Mouse (Mus musculus) gastrocnemius, adult 2 months (tissue): ENCODE results near the gene Ms4a8a. TPM values are rescaled to one million over a fixed set of nuclear protein-coding genes. Genes with fewer than 3 reads are reported as not detected.
"Not testable (repeated sequence)": the region's sequence is repeated elsewhere in the genome, so short reads cannot be mapped to it uniquely, and the experiment has no call there.

Experiments
- DNase-seq: peaks from one replicate; pipeline ENCODE4 v3.0.0; 2022
- H3K27ac ChIP-seq: fragments of 200-600 bp; 2 replicates; pipeline ENCODE4 v1.8.1; 2022; ENCODE audit warnings: mild to moderate bottlenecking
- H3K4me3 ChIP-seq: fragments of 200-600 bp; 2 replicates; pipeline ENCODE4 v1.8.1; 2022; ENCODE audit warnings: mild to moderate bottlenecking, moderate library complexity
- CTCF ChIP-seq: fragments of 200-600 bp; IDR thresholded peaks from 2 replicates; pipeline ENCODE4 v1.8.1; 2022; ENCODE audit warnings: antibody characterized with exemption, mild to moderate bottlenecking, moderate library complexity
- intact Hi-C: fragments of 180-260 bp; cut with DNase I; formaldehyde crosslinking; loops from one replicate; pipeline ENCODE4 v1.15.1; 2025
- long read RNA-seq, 2 experiments: library from polyadenylated mRNA; stranded (forward); transcript quantifications; one replicate each; pipeline ENCODE4 v2.0.0; 2021
- total RNA-seq, 2 experiments: library from RNA; stranded (reverse); gene quantifications; 2 replicates each; pipeline ENCODE4 v1.2.3; 2021

Gene Ms4a8a
- 1 to 10 TPM in 1 of 2 experiments, under 1 TPM in 1; 0.66 to 1.3 TPM for total RNA-seq
- long read RNA-seq, experiment 1, result 0 reads
- long read RNA-seq, experiment 2, result 0 reads

DNA sequence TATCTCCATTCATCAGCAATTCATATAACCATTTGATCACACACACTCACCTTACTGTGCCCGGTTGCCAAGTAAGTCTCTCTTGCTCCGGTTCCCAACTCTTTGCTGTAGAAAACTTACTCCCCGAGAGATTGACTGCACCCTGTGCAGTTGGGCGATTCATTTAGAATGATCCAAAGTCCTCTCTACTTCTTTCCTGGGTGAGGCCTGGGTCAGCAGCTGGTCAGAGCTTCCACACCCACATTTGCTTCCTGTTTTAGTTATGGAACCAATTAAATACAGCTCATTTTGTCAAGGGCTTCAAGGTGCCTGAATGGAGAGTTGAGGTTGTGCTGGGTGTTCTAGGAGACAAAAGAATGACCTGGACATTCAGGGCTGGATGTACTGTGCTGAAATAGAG is at the start of gene Ms4a8a:
Gene Ms4a8a (minus strand): TSS at position 169 of the 400 bp plus-strand sequence.
- DNase-seq, result no peak
- H3K27ac ChIP-seq, result no peak within 1 kb of the TSS
- peak within 1 kb of the TSS; percentile 18 for H3K4me3 ChIP-seq
- intact Hi-C loops, result no loop called here
- TF ChIP-seq CTCF, result no peak

DNA sequence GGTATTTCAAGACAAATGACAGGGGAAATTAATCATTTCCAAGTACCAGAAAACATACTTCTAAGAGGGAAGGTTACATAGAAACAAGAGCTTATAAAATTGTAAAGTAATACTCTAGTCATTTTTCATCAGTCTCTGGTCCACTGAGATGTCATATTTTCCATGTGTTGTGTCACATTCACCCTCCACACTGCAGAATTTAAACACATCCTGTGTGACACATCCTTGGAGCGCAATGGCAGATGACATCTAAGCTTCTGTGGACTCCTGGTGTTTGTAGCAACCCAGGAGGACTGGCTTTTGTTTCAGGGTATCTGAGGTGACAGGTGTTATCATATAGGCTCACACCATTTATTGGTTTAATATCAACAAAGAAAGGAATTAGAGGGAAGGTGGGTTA is 48.8 kb upstream of the Ms4a8a start:
- no peak overlapping the region for H3K27ac ChIP-seq
- intact Hi-C loops, result no loop called here

DNA sequence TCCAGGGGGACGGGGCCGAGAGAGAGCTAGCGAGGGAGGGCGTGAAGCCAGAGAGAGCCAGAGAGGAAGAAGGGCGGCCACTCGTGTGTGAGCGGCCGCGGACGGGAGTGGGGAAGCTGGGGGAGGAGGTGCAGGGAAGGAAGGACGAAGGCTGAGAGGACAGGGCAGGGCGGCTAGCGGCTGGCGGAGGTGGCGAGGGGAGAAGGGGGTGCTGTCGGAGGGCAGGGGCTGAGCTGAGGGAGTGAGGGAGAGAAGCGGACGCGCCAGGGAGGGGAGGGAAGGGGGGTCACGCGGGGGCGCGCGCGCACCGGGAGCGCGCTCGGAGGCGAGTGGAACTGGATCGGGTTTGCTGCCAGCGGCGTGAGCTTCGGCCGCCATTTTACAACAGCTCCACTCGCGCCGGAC is 40.1 kb upstream of the Ms4a8a start:
- peak overlapping the region; percentile 38 for H3K27ac ChIP-seq
- peak; percentile 45 for DNase-seq
- intact Hi-C loops, result not testable (repeated sequence)
- peak overlapping the region; percentile 62 for H3K4me3 ChIP-seq

More for the DNA sequence above, 48.8 kb upstream of the Ms4a8a start:
- TF ChIP-seq CTCF, result no peak
- no peak for DNase-seq
- no peak overlapping the region for H3K4me3 ChIP-seq

DNA sequence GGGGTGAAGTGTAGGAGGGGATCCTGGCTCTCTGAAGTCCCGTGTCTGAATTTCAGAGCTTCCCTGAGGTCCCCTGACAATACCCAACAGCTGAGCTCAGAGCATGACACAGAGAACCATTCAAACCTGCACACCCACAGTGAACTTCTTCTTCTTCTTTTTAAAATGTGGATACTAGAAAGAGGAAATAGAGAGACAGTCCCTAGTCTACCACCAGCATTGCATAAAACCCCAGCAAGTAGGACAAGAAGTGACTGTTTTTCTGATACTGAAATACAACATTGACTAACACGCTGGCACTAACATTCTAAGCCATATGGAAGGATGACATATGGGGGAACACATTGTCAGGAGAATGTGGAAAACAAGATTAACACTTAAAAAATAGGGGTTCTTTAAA is 38.4 kb upstream of the Ms4a8a start:
- intact Hi-C loops, result no loop called here
- no peak for TF ChIP-seq CTCF
- DNase-seq, result no peak
- Histone ChIP-seq H3K4me3 (no peak overlapping the region), H3K27ac (no peak overlapping the region)

DNA sequence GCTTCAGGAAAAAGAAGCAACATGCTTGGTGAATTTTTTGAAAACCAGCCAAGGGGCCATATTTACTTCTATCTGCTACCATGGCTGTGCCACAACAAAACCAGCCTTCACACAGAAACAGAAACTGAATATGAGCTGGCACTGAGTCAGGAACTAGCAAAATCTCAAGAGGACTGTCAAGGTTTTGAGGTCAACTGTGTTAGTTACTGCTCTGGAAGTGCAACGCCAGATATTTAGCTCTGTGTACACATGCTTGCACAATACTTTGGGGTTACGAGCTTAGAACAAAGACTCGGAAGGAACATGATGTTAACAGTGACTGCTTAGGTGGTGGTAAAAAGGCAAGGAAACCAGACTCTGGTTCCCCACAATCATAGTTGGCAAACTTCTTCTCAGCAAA is 26.8 kb upstream of the Ms4a8a start:
- DNase-seq, result peak; percentile 26

DNA sequence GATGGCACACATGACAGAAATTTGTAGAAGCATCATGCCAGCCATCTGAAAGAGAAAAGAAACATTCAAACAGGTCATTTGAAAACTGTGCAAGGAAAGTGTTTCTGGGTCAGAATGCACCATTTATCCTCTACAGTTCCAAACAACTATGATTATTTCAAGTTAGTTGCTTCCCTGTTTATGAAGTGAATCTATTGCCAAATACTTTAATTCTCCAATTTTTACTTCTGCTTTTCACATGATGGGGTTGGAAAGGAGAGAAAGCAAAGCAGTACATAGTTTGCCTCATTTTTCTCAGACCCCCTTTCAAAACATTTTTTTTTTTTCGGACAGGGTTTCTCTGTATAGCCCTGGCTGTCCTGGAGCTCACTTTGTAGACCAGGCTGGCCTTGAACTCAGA is 21.0 kb upstream of the Ms4a8a start:
- DNase-seq, result no peak
- no peak overlapping the region for H3K27ac ChIP-seq
- intact Hi-C loops, result loop anchor here (5.0 kb wide), 1 partner anchor 40 kb away; no protein-coding TSS in a partner anchor
- no peak overlapping the region for H3K4me3 ChIP-seq
- no peak for TF ChIP-seq CTCF

More for the DNA sequence above, 26.8 kb upstream of the Ms4a8a start:
- intact Hi-C loops, result no loop called here
- TF ChIP-seq CTCF, result no peak
- no peak overlapping the region for H3K4me3 ChIP-seq
- H3K27ac ChIP-seq, result peak overlapping the region; percentile 53

DNA sequence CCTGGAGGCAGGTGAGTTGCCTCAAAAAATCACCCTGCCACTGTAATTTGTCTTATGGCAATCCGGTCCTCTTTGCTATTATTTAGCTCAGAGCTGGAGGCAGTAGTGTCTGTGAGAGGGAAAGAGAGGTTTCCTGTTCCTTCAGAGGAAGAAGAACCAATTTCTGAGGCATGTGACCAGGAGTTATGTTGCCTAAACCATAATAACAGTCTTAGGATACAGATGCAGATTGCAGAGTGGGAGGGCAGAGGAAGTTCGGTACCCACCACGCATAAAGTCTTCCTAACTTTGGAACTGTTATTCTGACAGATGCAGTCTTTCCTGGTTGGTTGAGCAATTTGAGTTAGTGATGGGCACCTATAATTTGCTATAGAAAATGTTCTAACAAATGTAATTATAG is 17.5 kb upstream of the Ms4a8a start:
- TF ChIP-seq CTCF, result no peak
- no peak for DNase-seq
- intact Hi-C loops, result no loop called here
- no peak overlapping the region for H3K4me3 ChIP-seq
- H3K27ac ChIP-seq, result no peak overlapping the region

DNA sequence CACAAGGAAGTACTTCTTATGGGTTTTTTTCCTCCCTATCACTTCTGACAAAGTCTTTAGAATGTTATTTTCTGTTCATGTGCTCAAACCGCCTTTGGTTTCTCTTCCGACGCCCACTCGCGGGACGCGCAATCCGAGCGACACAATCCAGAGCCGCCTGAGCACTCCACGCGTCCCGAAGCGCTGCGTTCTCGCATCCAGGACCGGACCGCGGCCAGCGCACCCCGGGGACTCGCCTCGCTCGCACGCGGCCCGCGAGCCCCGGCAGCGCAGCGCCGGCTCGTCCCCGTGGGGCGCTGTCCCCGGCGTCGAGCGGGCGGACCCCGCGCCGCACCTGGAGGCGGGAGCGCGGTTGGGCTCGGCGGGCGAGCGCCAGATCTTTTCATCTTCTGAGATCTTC is 11.2 kb upstream of the Ms4a8a start:
- H3K27ac ChIP-seq, DNase-seq, intact Hi-C loops: not testable (repeated sequence)
- peak overlapping the region; percentile 52 for H3K4me3 ChIP-seq

DNA sequence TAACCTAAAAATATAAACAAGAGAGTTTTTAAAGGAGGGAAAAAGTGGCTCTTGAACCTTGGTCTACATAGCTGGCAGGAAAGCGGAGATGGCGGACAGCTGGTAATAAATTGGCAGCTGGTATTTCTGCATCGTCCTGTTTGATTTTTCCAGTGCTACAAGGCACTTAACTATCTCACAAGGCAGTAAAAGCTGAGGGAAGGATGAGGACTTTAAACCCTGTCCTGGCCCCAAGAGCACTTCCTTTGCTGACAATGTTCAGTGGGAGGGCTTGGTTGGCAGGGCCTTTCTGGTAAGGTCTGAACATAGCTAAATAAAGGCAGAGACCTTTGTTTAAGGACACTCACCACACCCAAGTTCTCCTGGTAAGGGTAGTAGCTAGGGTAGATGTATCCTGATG is 10.5 kb downstream of the Ms4a8a start:
- H3K27ac ChIP-seq, result no peak overlapping the region
- no peak for DNase-seq
- intact Hi-C loops, result no loop called here
- no peak for TF ChIP-seq CTCF
- H3K4me3 ChIP-seq, result no peak overlapping the region

DNA sequence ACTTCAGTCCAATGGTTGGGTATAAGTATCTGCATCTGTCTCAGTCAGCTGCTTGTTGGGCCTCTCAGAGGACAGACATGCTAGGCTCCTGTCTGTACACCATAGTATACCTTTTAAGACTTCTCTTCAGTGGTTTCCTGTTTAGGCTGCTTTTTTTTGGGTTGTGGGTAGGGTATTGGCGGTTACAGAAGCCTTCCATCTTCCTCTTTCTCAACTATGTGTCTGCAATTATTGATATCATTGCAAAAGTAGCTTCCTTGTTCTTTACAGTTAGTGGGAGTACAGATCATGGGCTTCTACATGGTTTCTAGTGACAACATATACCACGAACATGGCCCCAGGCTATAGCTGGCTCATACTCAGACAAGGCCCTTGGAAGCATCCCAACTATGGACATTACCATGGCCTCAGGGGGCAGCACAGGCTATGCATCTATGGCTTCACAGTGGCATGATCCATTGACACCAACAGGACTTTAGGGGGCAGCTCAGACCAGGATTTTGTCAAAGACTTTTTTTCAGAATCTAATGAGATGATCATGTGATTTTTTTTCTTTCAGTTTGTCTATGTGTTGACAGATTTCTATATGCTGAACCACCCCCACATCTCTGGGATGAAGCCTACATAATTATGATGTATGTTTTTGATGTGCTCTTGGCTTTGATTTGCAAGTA is 15.6 kb downstream of the Ms4a8a start:
- intact Hi-C loops, result no loop called here
- no peak for DNase-seq

DNA sequence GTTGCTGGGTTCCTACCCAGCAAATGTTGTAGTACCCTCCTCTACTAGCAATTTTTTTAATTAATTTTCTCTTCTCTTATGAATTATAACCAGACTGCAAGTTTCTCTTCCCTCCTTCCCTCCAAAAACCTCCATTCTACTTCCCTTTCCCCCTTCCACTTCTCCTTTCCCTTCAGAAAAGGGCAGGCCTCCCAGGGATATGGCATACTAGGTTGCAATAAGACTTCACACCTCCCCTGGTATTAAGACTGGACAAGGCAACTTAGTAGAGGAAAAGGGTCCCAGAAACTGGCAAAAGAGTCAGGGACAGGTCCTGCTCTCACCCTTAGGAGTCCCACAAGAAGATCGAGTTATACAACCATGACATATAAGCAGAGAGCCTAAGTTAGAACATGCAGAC is 20.0 kb downstream of the Ms4a8a start:
- no peak for DNase-seq
- Histone ChIP-seq H3K4me3 (no peak overlapping the region), H3K27ac (no peak overlapping the region)
- TF ChIP-seq CTCF, result no peak
- intact Hi-C loops, result loop anchor here (5.0 kb wide), 1 partner anchor 41 kb away; no protein-coding TSS in a partner anchor

More for the DNA sequence above, 15.6 kb downstream of the Ms4a8a start:
- H3K4me3 ChIP-seq, result no peak overlapping the region
- no peak overlapping the region for H3K27ac ChIP-seq
- TF ChIP-seq CTCF, result no peak

DNA sequence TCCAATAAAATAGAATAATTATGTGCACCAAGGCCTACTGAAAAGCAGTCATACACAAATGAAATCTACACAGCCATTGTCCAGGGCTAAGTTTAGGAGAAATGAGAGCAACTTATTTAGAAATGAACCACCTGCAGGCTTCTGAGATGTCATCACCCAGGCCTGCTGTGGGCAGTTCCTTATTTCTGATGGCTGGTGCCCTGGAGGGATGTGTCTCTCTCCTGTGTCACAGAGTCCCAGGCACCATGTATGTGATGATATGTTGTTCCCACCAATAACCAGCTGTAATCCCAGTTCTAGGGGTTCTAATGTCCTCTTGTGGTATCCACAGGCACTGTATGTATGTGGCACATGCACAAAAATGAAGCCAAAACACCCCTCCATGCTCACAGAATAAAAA is 20.9 kb downstream of the Ms4a8a start:
- Histone ChIP-seq H3K27ac (no peak overlapping the region), H3K4me3 (no peak overlapping the region)
- TF ChIP-seq CTCF, result no peak
- intact Hi-C loops, result loop anchor here (5.0 kb wide), 1 partner anchor 42 kb away; no protein-coding TSS in a partner anchor
- DNase-seq, result no peak

DNA sequence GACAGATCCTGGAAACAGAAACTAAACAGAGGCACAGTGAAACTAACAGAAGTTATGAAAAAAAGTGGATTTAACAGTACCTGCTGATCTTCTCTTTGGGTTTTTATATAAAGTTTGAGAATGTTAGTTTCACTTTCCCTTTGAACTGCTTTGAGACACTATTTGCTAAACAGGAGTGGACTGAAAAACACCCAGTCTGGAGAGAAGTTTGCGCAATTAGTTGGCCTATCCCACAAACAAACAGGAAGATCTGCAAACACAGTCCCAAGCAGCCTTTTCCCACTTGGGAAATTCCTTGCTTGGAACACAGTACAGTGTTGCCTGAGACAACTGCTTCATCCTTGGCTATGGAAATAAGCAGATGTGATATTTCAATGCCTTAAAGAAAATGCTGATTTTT is 25.2 kb downstream of the Ms4a8a start:
- peak; percentile 29 for DNase-seq
- peak overlapping the region; percentile 74 for H3K27ac ChIP-seq
- intact Hi-C loops, result not testable (repeated sequence)
- peak overlapping the region; percentile 43 for H3K4me3 ChIP-seq

DNA sequence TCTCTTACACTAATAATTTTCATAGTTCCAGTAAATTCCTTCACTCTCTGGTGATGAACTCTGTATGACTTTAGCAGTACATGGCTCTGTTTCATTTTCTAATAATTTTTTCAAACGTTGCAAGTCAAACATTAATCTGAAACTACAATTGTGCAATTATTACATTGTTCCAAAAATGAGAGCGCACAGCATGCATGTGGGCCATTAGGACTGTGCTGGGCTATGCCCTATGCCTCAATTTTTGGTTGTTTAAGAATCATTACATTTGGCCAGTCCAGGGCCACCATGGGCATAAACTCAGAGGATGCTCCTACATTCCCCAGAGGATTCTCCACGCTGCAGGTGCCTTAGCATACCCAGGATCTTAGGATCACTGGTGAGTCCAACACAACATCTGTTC is 27.6 kb downstream of the Ms4a8a start:
- intact Hi-C loops, result no loop called here
- TF ChIP-seq CTCF, result no peak
- DNase-seq, result no peak

More for the DNA sequence above, 27.6 kb downstream of the Ms4a8a start:
- Histone ChIP-seq H3K4me3 (no peak overlapping the region), H3K27ac (peak overlapping the region; percentile 41; the same call in 1 of the 2 replicates)
